Mouse (Mus musculus): Measurements from ENCODE around the gene Orai3.

- TF ChIP-seq POLR2A (IDR thresholded peaks at IDR 0.05; ENCODE audit: low read depth, low read length) (no peak), CTCF (IDR thresholded peaks at IDR 0.05; ENCODE audit: extremely low read depth, insufficient read length, insufficient replicate concordance, low read depth, low read length) (no peak)
Measured at GRCm38 (mm10) chr7:127725924-127726323, 43.7 kb upstream of the Orai3 start.

All from small intestine, adult 2 months (tissue).